ENCODE assay signal across 12 mouse cellular contexts in genomic region chr2:5314530-5315166, GRCm38 (mm10).
DNase-seq lines count a peak whose midpoint lies in the region; ATAC-seq and TF ChIP-seq lines count a peak whose summit lies in the region.
"Had no signal": no experiment of that assay in that cellular context is flagged by ENCODE, and none has a peak within 500 bp of the region (broad histone marks: within the 10 kb centered on the region; RNA-seq: fewer than 3 reads in every experiment).

No protein-coding gene starts in this region.

- H3K4me3 ChIP-seq in hindbrain, embryonic 13.5 days = no peak overlapping the region
- no peak overlapping the region for H3K4me3 ChIP-seq in midbrain, postnatal 0 days (ENCODE audit: low read depth, low read length)
- H3K4me3 ChIP-seq: heart, embryonic 12.5 days had no signal

- no peaks in the 10 kb centered on the region; the same call in 1 of the 2 replicates for H3K36me3 ChIP-seq in hindbrain, embryonic 13.5 days
- peaks cover 2% of the 10 kb centered on the region; the same call in 1 of the 2 replicates for H3K36me3 ChIP-seq in midbrain, postnatal 0 days (ENCODE audit: insufficient read depth, low read length)
- H3K36me3 ChIP-seq: heart, embryonic 12.5 days had no signal

- no peaks in the 10 kb centered on the region for H3K9me3 ChIP-seq in hindbrain, embryonic 13.5 days
- H3K9me3 ChIP-seq in midbrain, postnatal 0 days (ENCODE audit: low read length) = no peaks in the 10 kb centered on the region
- H3K9me3 ChIP-seq: heart, embryonic 12.5 days had no signal

- 10% methylated on average over 9 of the region's 9 CpGs for WGBS in hindbrain, embryonic 13.5 days
- 11% methylated on average over 9 of the region's 9 CpGs for WGBS in midbrain, postnatal 0 days

- H3K4me1 ChIP-seq in hindbrain, embryonic 13.5 days (replicated peaks) = peaks cover 16% of the 10 kb centered on the region
- no peaks in the 10 kb centered on the region for H3K4me1 ChIP-seq in midbrain, postnatal 0 days (ENCODE audit: insufficient read depth, low read length)

- H3K27me3 ChIP-seq in hindbrain, embryonic 13.5 days = peaks cover 24% of the 10 kb centered on the region; the same call in 1 of the 2 replicates
- H3K27me3 ChIP-seq in midbrain, postnatal 0 days (ENCODE audit: insufficient read depth, low read length) = no peaks in the 10 kb centered on the region
- H3K27me3 ChIP-seq: heart, embryonic 12.5 days had no signal

- no peak overlapping the region for H3K4me2 ChIP-seq in hindbrain, embryonic 13.5 days
- no peak overlapping the region for H3K4me2 ChIP-seq in midbrain, postnatal 0 days (ENCODE audit: low read depth, low read length, poor library complexity, severe bottlenecking)
- H3K4me2 ChIP-seq: heart, embryonic 12.5 days had no signal

- no peak overlapping the region for H3K9ac ChIP-seq in hindbrain, embryonic 13.5 days
- H3K9ac ChIP-seq in midbrain, postnatal 0 days (replicated peaks; ENCODE audit: low read length, poor library complexity, severe bottlenecking) = no peak overlapping the region
- H3K9ac ChIP-seq: heart, embryonic 12.5 days had no signal

- DNase-seq in Muller cell, postnatal 12 days (ENCODE audit: inconsistent ontology term) = peak; percentile 62
- peak; percentile 54 for DNase-seq in embryo, embryonic 9.5 days (ENCODE audit: extremely low spot score)
- peak; percentile 37 for DNase-seq in midbrain, postnatal 0 days (ENCODE audit: low spot score)
- DNase-seq in gastrocnemius, adult 18-20 months (ENCODE audit: low spot score) = no peak
- no peak for DNase-seq in right cerebral cortex, postnatal 10 days (ENCODE audit: low spot score in 2 of 2)
- no peak for DNase-seq in right cerebral cortex, adult 2 months (ENCODE audit: low spot score in 2 of 2)
- DNase-seq in cerebellum, adult 11 months = no peak
- DNase-seq: adrenal gland, postnatal 14 days; lung, adult 2 months; thymus, adult 18-20 months had no signal

- ATAC-seq in hindbrain, embryonic 13.5 days (ENCODE audit: low FRiP score) = peak; percentile 87
- no peak for ATAC-seq in midbrain, postnatal 0 days (ENCODE audit: low FRiP score)

- peak overlapping the region; percentile 78 for H3K27ac ChIP-seq in hindbrain, embryonic 13.5 days
- peak overlapping the region; percentile 3; the same call in 1 of the 2 replicates for H3K27ac ChIP-seq in midbrain, postnatal 0 days (ENCODE audit: low read depth, low read length)

- TF ChIP-seq CTCF in midbrain, postnatal 0 days (IDR thresholded peaks at IDR 0.05) = no peak

Comparison
In these comparisons a context has a peak if more than half of its experiments do, and no peak if none do; other contexts are left out.
1. DNase-seq: peak in Muller cell, postnatal 12 days (single experiment), embryo, embryonic 9.5 days (single experiment) and midbrain, postnatal 0 days (single experiment); none in gastrocnemius, adult 18-20 months (single experiment), right cerebral cortex, postnatal 10 days (0 of 2), right cerebral cortex, adult 2 months (0 of 2) and cerebellum, adult 11 months (single experiment).